Comparison of ENCODE assay signal across 12 mouse cellular contexts in the genomic region with DNA sequence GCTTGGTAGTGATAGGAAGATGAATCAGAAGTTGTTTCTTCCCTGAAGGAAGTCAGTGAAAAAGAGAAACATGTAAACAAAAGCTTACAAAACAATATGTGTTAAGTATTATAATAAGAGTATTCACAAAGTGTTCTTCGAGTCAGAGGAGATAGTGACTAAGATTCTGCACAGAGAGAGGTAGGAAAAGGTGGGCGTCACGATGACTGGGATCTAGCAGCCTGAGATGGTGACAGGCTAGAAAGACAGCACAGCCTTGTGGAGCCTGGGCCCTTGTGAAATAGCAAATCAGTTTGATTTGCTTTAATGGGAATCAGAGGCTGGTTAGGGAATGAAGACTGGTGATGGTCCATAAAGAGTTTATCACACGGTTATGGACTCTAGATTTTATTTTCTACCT. TPM values are rescaled to one million over a fixed set of nuclear protein-coding genes. Genes with fewer than 3 reads are reported as not detected.
"Had no signal": no experiment of that assay in that cellular context is flagged by ENCODE, and none has a peak within 500 bp of the region (broad histone marks: within the 10 kb centered on the region; RNA-seq: fewer than 3 reads in every experiment).

No protein-coding gene starts in this region.

- ATAC-seq: liver, postnatal 0 days; lung, postnatal 0 days; midbrain, embryonic 13.5 days; midbrain, embryonic 15.5 days had no signal

- DNase-seq: liver, postnatal 0 days; lung, adult 2 months; lung, postnatal 14 days; lung, postnatal 36 days; right cerebral cortex, postnatal 25 days; thymus, adult 2 months; thymus, postnatal 25 days; thymus, postnatal 4 days had no signal

RNA-seq across cellular contexts. Expression of gene Tyro3, which starts 56.3 kb away (rescaled TPM):
- total RNA-seq: megakaryocyte progenitor cell, adult 5-6 weeks had no signal
